Mouse (Mus musculus): ENCODE measurements around the gene Cdhr2.

DNA sequence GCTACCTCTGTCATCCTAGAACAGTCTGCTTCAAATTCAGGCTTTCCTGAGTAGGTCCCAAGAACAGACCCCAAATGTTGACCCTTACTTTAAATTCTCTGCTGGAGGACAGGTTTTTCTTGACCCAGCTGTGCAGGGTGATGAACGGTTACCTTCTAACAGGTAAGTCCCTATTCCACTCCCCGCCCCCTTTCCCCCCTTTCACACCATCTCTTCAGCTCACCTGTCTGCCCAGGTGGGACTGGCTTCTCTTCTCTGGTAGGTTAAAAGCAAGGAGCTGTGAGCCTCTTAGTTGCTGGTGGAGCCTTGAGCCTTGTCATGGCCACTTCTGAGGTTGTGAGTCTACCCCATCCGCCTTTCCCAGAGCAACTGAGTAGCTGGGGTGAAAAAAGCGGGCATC lies 82.4 kb downstream of the Cdhr2 start, which contains the start of gene Eif4e1b:
- TF ChIP-seq CTCF (IDR thresholded peaks at IDR 0.05 in 2 of 3, conservative IDR thresholded peaks at IDR 0.05 in 1 of 3; ENCODE audit: control insufficient read depth in 1 of 3, insufficient read depth in 1 of 3, low read depth in 2 of 3, low read length in 3 of 3, poor library complexity in 1 of 3, severe bottlenecking in 1 of 3): no peak
- no peak for TF ChIP-seq POLR2A (IDR thresholded peaks at IDR 0.05; ENCODE audit: control insufficient read depth in 1 of 2, insufficient read depth in 1 of 2, low read depth in 1 of 2, low read length in 2 of 2, poor library complexity in 1 of 2)
- TF ChIP-seq TBP (IDR thresholded peaks at IDR 0.05; ENCODE audit: low read depth, low read length): no peak
- no peak for TF ChIP-seq POLR2AphosphoS5 (IDR thresholded peaks at IDR 0.05; ENCODE audit: borderline replicate concordance, low read depth, low read length)
- TF ChIP-seq EP300 (IDR thresholded peaks at IDR 0.05; ENCODE audit: low read depth in 1 of 2, low read length in 2 of 2): no peak
- TF ChIP-seq KAT2A (conservative IDR thresholded peaks at IDR 0.05; ENCODE audit: low read depth, low read length): no peak
- TF ChIP-seq CHD2 (IDR thresholded peaks at IDR 0.05; ENCODE audit: low read length): no peak
- no peak for TF ChIP-seq POLR2AphosphoS2 (IDR thresholded peaks at IDR 0.05; ENCODE audit: low read length)
- TF ChIP-seq TCF12 (IDR thresholded peaks at IDR 0.05; ENCODE audit: low read depth, low read length): no peak
- no peak for TF ChIP-seq ETS1 (IDR thresholded peaks at IDR 0.05; ENCODE audit: low read depth, low read length)
- TF ChIP-seq E2F4 (IDR thresholded peaks at IDR 0.05; ENCODE audit: borderline replicate concordance, low read depth, low read length): no peak
- TF ChIP-seq USF1 (IDR thresholded peaks at IDR 0.05; ENCODE audit: low read depth, low read length): no peak

Measured in MEL (cell line).